Mouse (Mus musculus): ENCODE data around the gene Corin. TPM values are rescaled to one million over a fixed set of nuclear protein-coding genes. Genes with fewer than 3 reads are reported as not detected.

Gene Corin
- total RNA-seq, 1 experiment = 0.49 TPM

DNA sequence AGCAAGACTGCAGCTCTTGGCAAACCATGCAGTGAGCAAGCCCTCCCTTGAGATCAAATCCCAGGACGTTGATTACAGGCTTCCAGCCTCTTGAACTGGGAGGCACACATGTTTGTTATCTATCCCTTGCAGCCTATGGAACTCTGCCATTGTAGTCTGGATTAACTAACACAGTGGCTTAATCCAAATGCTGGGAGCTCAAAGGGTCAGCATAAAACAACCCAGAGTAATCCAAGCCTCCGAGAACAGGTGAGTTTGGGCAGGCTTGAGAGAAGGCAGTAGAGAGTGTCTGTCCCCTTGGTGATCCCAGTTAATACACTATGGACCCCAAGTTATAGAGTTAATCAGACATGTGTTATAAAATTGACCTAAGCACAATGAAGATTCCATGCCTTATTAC is 155.7 kb downstream of the Corin start:
- no peak overlapping the region for H3K9ac ChIP-seq (ENCODE audit: insufficient read depth, low read depth, low read length, poor library complexity, severe bottlenecking)
- TF ChIP-seq HCFC1 (IDR thresholded peaks at IDR 0.05; ENCODE audit: borderline replicate concordance, insufficient read depth, low read length) = no peak
- TF ChIP-seq CHD2 (IDR thresholded peaks at IDR 0.05; ENCODE audit: low read depth, low read length) = no peak
- no peak for TF ChIP-seq ZC3H11A (IDR thresholded peaks at IDR 0.05; ENCODE audit: borderline replicate concordance, low read depth, low read length)
- TF ChIP-seq ZNF384 (IDR thresholded peaks at IDR 0.05; ENCODE audit: low read depth, low read length) = no peak
- no peak for TF ChIP-seq MAFK (IDR thresholded peaks at IDR 0.05; ENCODE audit: insufficient read depth, low read depth, low read length)
- no peak overlapping the region for H3K4me3 ChIP-seq (ENCODE audit: insufficient read depth in 1 of 2, low read depth in 1 of 2, low read length in 2 of 2, poor library complexity in 1 of 2, severe bottlenecking in 1 of 2)
- no peak for DNase-seq (ENCODE audit: low read depth, low spot score)
- no peaks in the 10 kb centered on the region for H3K9me3 ChIP-seq (ENCODE audit: control insufficient read depth, insufficient read depth, low read depth, low read length)
- in situ Hi-C loops (cut with MboI; ENCODE audit: low sequenced_read_pairs in 2 of 2, unreplicated experiment in 2 of 2) = no loop called here
- no peak overlapping the region for H3K27ac ChIP-seq (ENCODE audit: insufficient read depth, low read depth, low read length, poor library complexity, severe bottlenecking)
- no peaks in the 10 kb centered on the region for H3K4me1 ChIP-seq (ENCODE audit: control insufficient read depth in 2 of 2, insufficient read depth in 2 of 2, low read length in 2 of 2, poor library complexity in 1 of 2)
- H3K36me3 ChIP-seq (ENCODE audit: control insufficient read depth, insufficient read depth, low read length, poor library complexity, severe bottlenecking) = no peaks in the 10 kb centered on the region

DNA sequence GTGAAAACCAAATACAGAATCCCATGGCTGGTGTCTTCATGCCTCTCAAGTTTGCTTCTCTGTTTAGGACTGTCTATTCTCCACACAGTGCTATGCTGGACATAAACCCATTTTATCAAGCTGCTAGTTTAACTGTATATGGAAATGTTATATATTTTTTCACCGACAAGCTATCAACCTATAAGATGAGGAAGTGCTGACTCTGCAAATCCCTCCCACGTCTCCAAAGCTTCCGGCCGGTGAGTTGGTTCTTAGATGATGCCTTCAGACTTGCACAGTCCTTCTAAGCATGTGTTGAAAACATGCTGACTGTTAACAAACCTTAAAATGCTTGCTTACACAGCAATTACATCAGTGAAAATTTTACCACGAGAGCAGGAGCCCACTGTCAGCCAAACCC is 168.4 kb downstream of the Corin start:
- DNase-seq (ENCODE audit: low read depth, low spot score) = no peak
- no peaks in the 10 kb centered on the region for H3K36me3 ChIP-seq (ENCODE audit: control insufficient read depth, insufficient read depth, low read length, poor library complexity, severe bottlenecking)
- in situ Hi-C loops (cut with MboI; ENCODE audit: low sequenced_read_pairs in 2 of 2, unreplicated experiment in 2 of 2) = no loop called here
- H3K4me1 ChIP-seq (ENCODE audit: control insufficient read depth in 2 of 2, insufficient read depth in 2 of 2, low read length in 2 of 2, poor library complexity in 1 of 2) = no peaks in the 10 kb centered on the region
- H3K4me3 ChIP-seq (ENCODE audit: insufficient read depth in 1 of 2, low read depth in 1 of 2, low read length in 2 of 2, poor library complexity in 1 of 2, severe bottlenecking in 1 of 2) = no peak overlapping the region
- H3K9ac ChIP-seq (ENCODE audit: insufficient read depth, low read depth, low read length, poor library complexity, severe bottlenecking) = no peak overlapping the region
- no peaks in the 10 kb centered on the region for H3K9me3 ChIP-seq (ENCODE audit: control insufficient read depth, insufficient read depth, low read depth, low read length)
- H3K27ac ChIP-seq (ENCODE audit: insufficient read depth, low read depth, low read length, poor library complexity, severe bottlenecking) = no peak overlapping the region
- TF ChIP-seq ZNF384 (IDR thresholded peaks at IDR 0.05; ENCODE audit: low read depth, low read length) = no peak
- no peak for TF ChIP-seq CHD2 (IDR thresholded peaks at IDR 0.05; ENCODE audit: low read depth, low read length)
- TF ChIP-seq MAFK (IDR thresholded peaks at IDR 0.05; ENCODE audit: insufficient read depth, low read depth, low read length) = peak; percentile 80
- TF ChIP-seq HCFC1 (IDR thresholded peaks at IDR 0.05; ENCODE audit: borderline replicate concordance, insufficient read depth, low read length) = no peak

DNA sequence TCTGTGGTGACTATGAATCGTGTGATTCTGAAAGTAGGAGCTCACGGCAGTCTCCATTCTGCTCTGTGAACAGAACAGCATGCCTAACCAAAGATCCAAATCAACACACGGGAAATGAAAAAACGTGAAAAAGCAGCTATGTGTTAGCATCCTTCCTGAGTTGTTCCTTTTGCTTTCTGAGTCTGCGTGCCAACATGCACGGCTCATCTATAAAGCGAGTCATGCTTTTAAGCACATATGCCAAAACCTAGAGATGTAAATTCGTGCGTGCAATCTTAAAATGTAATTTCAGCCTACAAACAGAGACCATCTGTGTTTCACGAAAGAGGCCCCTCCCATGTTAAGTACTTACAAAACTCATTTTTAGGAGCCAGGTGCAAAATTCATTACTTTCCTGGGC is 171.4 kb downstream of the Corin start:
- Histone ChIP-seq H3K4me3 (ENCODE audit: insufficient read depth in 1 of 2, low read depth in 1 of 2, low read length in 2 of 2, poor library complexity in 1 of 2, severe bottlenecking in 1 of 2) (no peak overlapping the region), H3K27ac (ENCODE audit: insufficient read depth, low read depth, low read length, poor library complexity, severe bottlenecking) (no peak overlapping the region), H3K9me3 (ENCODE audit: control insufficient read depth, insufficient read depth, low read depth, low read length) (no peaks in the 10 kb centered on the region), H3K36me3 (ENCODE audit: control insufficient read depth, insufficient read depth, low read length, poor library complexity, severe bottlenecking) (no peaks in the 10 kb centered on the region), H3K4me1 (ENCODE audit: control insufficient read depth in 2 of 2, insufficient read depth in 2 of 2, low read length in 2 of 2, poor library complexity in 1 of 2) (no peaks in the 10 kb centered on the region), H3K9ac (ENCODE audit: insufficient read depth, low read depth, low read length, poor library complexity, severe bottlenecking) (no peak overlapping the region)
- no peak for TF ChIP-seq HCFC1 (IDR thresholded peaks at IDR 0.05; ENCODE audit: borderline replicate concordance, insufficient read depth, low read length)
- TF ChIP-seq MAFK (IDR thresholded peaks at IDR 0.05; ENCODE audit: insufficient read depth, low read depth, low read length) = no peak
- no peak for TF ChIP-seq ZNF384 (IDR thresholded peaks at IDR 0.05; ENCODE audit: low read depth, low read length)
- no peak for TF ChIP-seq ZC3H11A (IDR thresholded peaks at IDR 0.05; ENCODE audit: borderline replicate concordance, low read depth, low read length)
- TF ChIP-seq CHD2 (IDR thresholded peaks at IDR 0.05; ENCODE audit: low read depth, low read length) = no peak
- no peak for DNase-seq (ENCODE audit: low read depth, low spot score)
- in situ Hi-C loops (cut with MboI; ENCODE audit: low sequenced_read_pairs in 2 of 2, unreplicated experiment in 2 of 2) = no loop called here

DNA sequence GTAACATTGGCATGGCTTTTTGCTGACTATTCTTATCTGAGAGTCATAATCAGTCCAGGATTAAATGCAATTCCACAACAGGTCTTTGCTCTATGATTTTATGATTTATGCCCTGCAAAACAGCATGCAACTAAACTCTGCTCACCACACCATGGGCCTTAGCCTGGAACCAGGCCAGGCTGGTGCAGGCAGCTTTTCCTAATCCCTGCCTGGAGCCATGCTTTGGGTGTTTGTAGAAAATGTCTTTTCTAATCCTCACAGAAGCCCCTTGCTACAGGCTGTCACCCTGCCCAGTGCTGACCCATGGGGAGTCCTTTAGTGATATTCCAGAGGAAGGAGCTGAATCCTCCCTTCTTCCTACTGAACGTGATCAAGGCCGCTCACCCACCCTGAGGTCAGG is 173.1 kb downstream of the Corin start:
- no peaks in the 10 kb centered on the region for H3K36me3 ChIP-seq (ENCODE audit: control insufficient read depth, insufficient read depth, low read length, poor library complexity, severe bottlenecking)
- H3K9me3 ChIP-seq (ENCODE audit: control insufficient read depth, insufficient read depth, low read depth, low read length) = no peaks in the 10 kb centered on the region
- no peak overlapping the region for H3K4me3 ChIP-seq (ENCODE audit: insufficient read depth in 1 of 2, low read depth in 1 of 2, low read length in 2 of 2, poor library complexity in 1 of 2, severe bottlenecking in 1 of 2)
- H3K27ac ChIP-seq (ENCODE audit: insufficient read depth, low read depth, low read length, poor library complexity, severe bottlenecking) = no peak overlapping the region
- H3K4me1 ChIP-seq (ENCODE audit: control insufficient read depth in 2 of 2, insufficient read depth in 2 of 2, low read length in 2 of 2, poor library complexity in 1 of 2) = no peaks in the 10 kb centered on the region
- H3K9ac ChIP-seq (ENCODE audit: insufficient read depth, low read depth, low read length, poor library complexity, severe bottlenecking) = no peak overlapping the region
- in situ Hi-C loops (cut with MboI; ENCODE audit: low sequenced_read_pairs in 2 of 2, unreplicated experiment in 2 of 2) = no loop called here
- no peak for DNase-seq (ENCODE audit: low read depth, low spot score)
- TF ChIP-seq ZC3H11A (IDR thresholded peaks at IDR 0.05; ENCODE audit: borderline replicate concordance, low read depth, low read length) (no peak), ZNF384 (IDR thresholded peaks at IDR 0.05; ENCODE audit: low read depth, low read length) (no peak), HCFC1 (IDR thresholded peaks at IDR 0.05; ENCODE audit: borderline replicate concordance, insufficient read depth, low read length) (no peak), MAFK (IDR thresholded peaks at IDR 0.05; ENCODE audit: insufficient read depth, low read depth, low read length) (no peak), CHD2 (IDR thresholded peaks at IDR 0.05; ENCODE audit: low read depth, low read length) (no peak)

DNA sequence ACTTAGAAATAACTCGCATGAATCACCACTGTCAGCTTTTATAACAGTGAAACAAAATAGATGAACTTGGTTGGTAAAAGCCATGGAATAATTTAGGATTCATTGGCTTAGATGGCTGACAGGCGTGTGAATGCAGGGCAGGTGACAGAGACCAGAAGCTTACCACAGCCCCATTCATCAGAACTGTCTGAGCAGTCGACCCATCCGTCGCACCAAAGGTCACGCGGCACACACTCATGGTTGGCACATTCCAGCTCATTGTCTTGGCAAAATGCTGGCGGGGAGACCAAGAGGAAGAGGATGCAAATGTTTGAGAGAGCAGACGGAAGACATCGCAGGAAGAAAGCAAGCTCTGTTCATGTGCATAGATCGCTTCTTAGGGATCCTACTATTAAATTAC is 173.6 kb downstream of the Corin start:
- H3K4me3 ChIP-seq (ENCODE audit: insufficient read depth in 1 of 2, low read depth in 1 of 2, low read length in 2 of 2, poor library complexity in 1 of 2, severe bottlenecking in 1 of 2) = no peak overlapping the region
- DNase-seq (ENCODE audit: low read depth, low spot score) = no peak
- no peaks in the 10 kb centered on the region for H3K4me1 ChIP-seq (ENCODE audit: control insufficient read depth in 2 of 2, insufficient read depth in 2 of 2, low read length in 2 of 2, poor library complexity in 1 of 2)
- in situ Hi-C loops (cut with MboI; ENCODE audit: low sequenced_read_pairs in 2 of 2, unreplicated experiment in 2 of 2) = no loop called here
- no peaks in the 10 kb centered on the region for H3K9me3 ChIP-seq (ENCODE audit: control insufficient read depth, insufficient read depth, low read depth, low read length)
- TF ChIP-seq HCFC1 (IDR thresholded peaks at IDR 0.05; ENCODE audit: borderline replicate concordance, insufficient read depth, low read length) (no peak), ZC3H11A (IDR thresholded peaks at IDR 0.05; ENCODE audit: borderline replicate concordance, low read depth, low read length) (no peak), CHD2 (IDR thresholded peaks at IDR 0.05; ENCODE audit: low read depth, low read length) (no peak), ZNF384 (IDR thresholded peaks at IDR 0.05; ENCODE audit: low read depth, low read length) (no peak), MAFK (IDR thresholded peaks at IDR 0.05; ENCODE audit: insufficient read depth, low read depth, low read length) (no peak)
- no peak overlapping the region for H3K9ac ChIP-seq (ENCODE audit: insufficient read depth, low read depth, low read length, poor library complexity, severe bottlenecking)
- no peak overlapping the region for H3K27ac ChIP-seq (ENCODE audit: insufficient read depth, low read depth, low read length, poor library complexity, severe bottlenecking)
- no peaks in the 10 kb centered on the region for H3K36me3 ChIP-seq (ENCODE audit: control insufficient read depth, insufficient read depth, low read length, poor library complexity, severe bottlenecking)
